Mouse (Mus musculus): ENCODE results near the gene Vmn1r191. TPM values are rescaled to one million over a fixed set of nuclear protein-coding genes. Genes with fewer than 3 reads are reported as not detected.
"Not testable (repeated sequence)": the region's sequence is repeated elsewhere in the genome, so short reads cannot be mapped to it uniquely, and the experiment has no call there.

The Vmn1r191 gene
- total RNA-seq (2014; fragmentation: Nextera tagmentation) (not detected in 2 replicates), total RNA-seq (2017) (not detected in 2 replicates)

- ATAC-seq (replicated peaks; ENCODE audit: low FRiP score, low TSS enrichment, poor library complexity, severe bottlenecking), result no peak
These were observed at the start of gene Vmn1r191 for GRCm38 (mm10) chr13:22183869-22184268. Gene Vmn1r191 (minus strand): TSS chr13:22183969.

GRCm38 (mm10) chr13:22223060-22223459, 39.3 kb upstream of the Vmn1r191 start, which contains the start of gene Vmn1r193:
Gene Vmn1r193 (minus strand): TSS chr13:22223160.
- ATAC-seq (replicated peaks; ENCODE audit: low FRiP score, low TSS enrichment, poor library complexity, severe bottlenecking), result not testable (repeated sequence)

GRCm38 (mm10) chr13:22192756-22193155, 9.0 kb upstream of the Vmn1r191 start:
- ATAC-seq (replicated peaks; ENCODE audit: low FRiP score, low TSS enrichment, poor library complexity, severe bottlenecking), result not testable (repeated sequence)

GRCm38 (mm10) chr13:22191041-22191440, 7.3 kb upstream of the Vmn1r191 start, which contains the start of gene Vmn1r192:
Gene Vmn1r192 (minus strand): TSS chr13:22191141.
- ATAC-seq (replicated peaks; ENCODE audit: low FRiP score, low TSS enrichment, poor library complexity, severe bottlenecking), result no peak

GRCm38 (mm10) chr13:22190385-22190784, 6.6 kb upstream of the Vmn1r191 start:
- no peak for ATAC-seq (replicated peaks; ENCODE audit: low FRiP score, low TSS enrichment, poor library complexity, severe bottlenecking)

- no peak for ATAC-seq (replicated peaks; ENCODE audit: low FRiP score, low TSS enrichment, poor library complexity, severe bottlenecking)
These were observed 5.5 kb upstream of the Vmn1r191 start for GRCm38 (mm10) chr13:22189313-22189712.

- no peak for ATAC-seq (replicated peaks; ENCODE audit: low FRiP score, low TSS enrichment, poor library complexity, severe bottlenecking)
These were observed 15.4 kb downstream of the Vmn1r191 start for GRCm38 (mm10) chr13:22168416-22168815.

GRCm38 (mm10) chr13:22136495-22137293, 47.1 kb downstream of the Vmn1r191 start:
- ATAC-seq (replicated peaks; ENCODE audit: low FRiP score, low TSS enrichment, poor library complexity, severe bottlenecking), result not testable (repeated sequence)

Other genes with a start within 250 kb of the Vmn1r191 start
- gene Zfp184, start 238.9 kb downstream of the Vmn1r191 start, total RNA-seq (2014; fragmentation: Nextera tagmentation), result 1.5 and 2.5 TPM in 2 replicates
- 3.1 and 10.7 TPM in 2 replicates for gene Zfp184, start 238.9 kb downstream of the Vmn1r191 start, total RNA-seq (2017)
- not detected in 2 replicates for gene Pom121l2, start 202.8 kb downstream of the Vmn1r191 start, total RNA-seq (2014; fragmentation: Nextera tagmentation)
- gene Pom121l2, start 202.8 kb downstream of the Vmn1r191 start, total RNA-seq (2017), result not detected in 2 replicates
- not detected in 2 replicates for gene Prss16, start 174.2 kb downstream of the Vmn1r191 start, total RNA-seq (2014; fragmentation: Nextera tagmentation)
- gene Prss16, start 174.2 kb downstream of the Vmn1r191 start, total RNA-seq (2017), result 0.19 and 0.89 TPM in 2 replicates
- 11.1 TPM in 1 of 2 replicates, not detected in the other for gene Hist1h2ah, start 148.4 kb downstream of the Vmn1r191 start, total RNA-seq (2014; fragmentation: Nextera tagmentation)
- 482 and 578 TPM in 2 replicates for gene Hist1h2ah, start 148.4 kb downstream of the Vmn1r191 start, total RNA-seq (2017)
- 142 and 423 TPM in 2 replicates for gene Hist1h2bk, start 148.1 kb downstream of the Vmn1r191 start, total RNA-seq (2014; fragmentation: Nextera tagmentation)
- 812 and 1,118 TPM in 2 replicates for gene Hist1h2bk, start 148.1 kb downstream of the Vmn1r191 start, total RNA-seq (2017)
- gene Hist1h4i, start 142.6 kb downstream of the Vmn1r191 start, total RNA-seq (2014; fragmentation: Nextera tagmentation), result 56.5 and 110 TPM in 2 replicates
- gene Hist1h4i, start 142.6 kb downstream of the Vmn1r191 start, total RNA-seq (2017), result 136 and 141 TPM in 2 replicates
- 19.5 and 69.6 TPM in 2 replicates for gene Hist1h2ag, start 141.0 kb downstream of the Vmn1r191 start, total RNA-seq (2014; fragmentation: Nextera tagmentation)
- gene Hist1h2ag, start 141.0 kb downstream of the Vmn1r191 start, total RNA-seq (2017), result 882 and 1,306 TPM in 2 replicates
- gene Hist1h2bj, start 140.8 kb downstream of the Vmn1r191 start, total RNA-seq (2014; fragmentation: Nextera tagmentation), result 238 and 405 TPM in 2 replicates
- gene Hist1h2bj, start 140.8 kb downstream of the Vmn1r191 start, total RNA-seq (2017), result 313 and 664 TPM in 2 replicates
- not detected in 2 replicates for gene Vmn1r188, start 99.5 kb downstream of the Vmn1r191 start, total RNA-seq (2014; fragmentation: Nextera tagmentation)
- gene Vmn1r188, start 99.5 kb downstream of the Vmn1r191 start, total RNA-seq (2017), result not detected in 2 replicates
- gene Vmn1r189, start 78.1 kb downstream of the Vmn1r191 start, total RNA-seq (2014; fragmentation: Nextera tagmentation), result not detected in 2 replicates
- gene Vmn1r189, start 78.1 kb downstream of the Vmn1r191 start, total RNA-seq (2017), result not detected in 2 replicates
- gene Vmn1r192, start 7.2 kb upstream of the Vmn1r191 start, total RNA-seq (2014; fragmentation: Nextera tagmentation), result not detected in 2 replicates
- gene Vmn1r192, start 7.2 kb upstream of the Vmn1r191 start, total RNA-seq (2017), result not detected in 2 replicates
- not detected in 2 replicates for gene Vmn1r193, start 39.2 kb upstream of the Vmn1r191 start, total RNA-seq (2014; fragmentation: Nextera tagmentation)
- not detected in 2 replicates for gene Vmn1r193, start 39.2 kb upstream of the Vmn1r191 start, total RNA-seq (2017)
- gene Vmn1r194, start 60.2 kb upstream of the Vmn1r191 start, total RNA-seq (2014; fragmentation: Nextera tagmentation), result not detected in 2 replicates
- not detected in 2 replicates for gene Vmn1r194, start 60.2 kb upstream of the Vmn1r191 start, total RNA-seq (2017)
- gene Vmn1r195, start 86.6 kb upstream of the Vmn1r191 start, total RNA-seq (2014; fragmentation: Nextera tagmentation), result not detected in 2 replicates
- gene Vmn1r195, start 86.6 kb upstream of the Vmn1r191 start, total RNA-seq (2017), result not detected in 2 replicates
- gene Vmn1r196, start 106.0 kb upstream of the Vmn1r191 start, total RNA-seq (2014; fragmentation: Nextera tagmentation), result not detected in 2 replicates
- not detected in 2 replicates for gene Vmn1r196, start 106.0 kb upstream of the Vmn1r191 start, total RNA-seq (2017)
- gene Vmn1r197, start 140.6 kb upstream of the Vmn1r191 start, total RNA-seq (2014; fragmentation: Nextera tagmentation), result not detected in 2 replicates
- gene Vmn1r197, start 140.6 kb upstream of the Vmn1r191 start, total RNA-seq (2017), result not detected in 2 replicates
- not detected in 2 replicates for gene Vmn1r198, start 166.4 kb upstream of the Vmn1r191 start, total RNA-seq (2014; fragmentation: Nextera tagmentation)
- not detected in 2 replicates for gene Vmn1r198, start 166.4 kb upstream of the Vmn1r191 start, total RNA-seq (2017)
- not detected in 2 replicates for gene Vmn1r199, start 195.8 kb upstream of the Vmn1r191 start, total RNA-seq (2014; fragmentation: Nextera tagmentation)
- gene Vmn1r199, start 195.8 kb upstream of the Vmn1r191 start, total RNA-seq (2017), result not detected in 2 replicates
- gene Vmn1r200, start 206.4 kb upstream of the Vmn1r191 start, total RNA-seq (2014; fragmentation: Nextera tagmentation), result not detected in 2 replicates
- gene Vmn1r200, start 206.4 kb upstream of the Vmn1r191 start, total RNA-seq (2017), result not detected in 2 replicates

Data from megakaryocyte-erythroid progenitor cell, adult 5-6 weeks (primary cell).